Mouse (Mus musculus) left cerebral cortex, adult 9 months (tissue): ENCODE measurements around the gene Mmp28.
A peak's percentile ranks its signal among the peaks of the same experiment; 100 is the strongest.

Source experiments
- DNase-seq, 2 experiments: peaks; one replicate each; pipeline ENCODE4 v3.0.0; 2022; ENCODE audit warnings: low spot score in 2 of 2

Mmp28 gene

DNA sequence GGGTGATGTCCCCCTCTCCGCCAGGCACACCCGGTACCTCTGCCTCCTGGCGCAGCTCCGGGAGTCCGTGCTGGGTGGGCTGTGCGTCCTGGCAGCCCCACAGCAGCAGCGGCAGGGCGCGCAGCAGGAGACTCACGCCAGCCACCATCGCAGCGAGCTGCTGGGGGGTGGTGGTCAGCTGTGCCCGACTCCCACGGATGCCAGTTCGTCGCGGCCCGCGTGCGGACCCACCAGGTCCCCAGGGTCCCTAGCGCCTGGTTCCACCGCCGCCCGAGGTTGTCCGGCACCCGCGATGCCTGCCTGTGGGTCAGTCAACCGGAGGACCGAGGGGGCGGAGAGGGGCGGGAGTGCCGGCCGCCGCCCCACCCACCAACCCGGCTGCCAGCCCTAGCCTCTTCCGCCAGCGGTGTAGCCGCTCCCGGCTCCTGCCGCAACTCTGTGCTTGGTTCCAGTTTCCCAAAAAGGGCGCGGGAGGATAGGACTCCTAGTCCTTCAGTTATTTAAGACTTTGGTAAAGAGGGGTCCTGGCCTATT lies at the start of gene Mmp28:
TSS of gene Mmp28 (minus strand) at position 361 of the 534 bp plus-strand sequence.
- DNase-seq = no peak

DNA sequence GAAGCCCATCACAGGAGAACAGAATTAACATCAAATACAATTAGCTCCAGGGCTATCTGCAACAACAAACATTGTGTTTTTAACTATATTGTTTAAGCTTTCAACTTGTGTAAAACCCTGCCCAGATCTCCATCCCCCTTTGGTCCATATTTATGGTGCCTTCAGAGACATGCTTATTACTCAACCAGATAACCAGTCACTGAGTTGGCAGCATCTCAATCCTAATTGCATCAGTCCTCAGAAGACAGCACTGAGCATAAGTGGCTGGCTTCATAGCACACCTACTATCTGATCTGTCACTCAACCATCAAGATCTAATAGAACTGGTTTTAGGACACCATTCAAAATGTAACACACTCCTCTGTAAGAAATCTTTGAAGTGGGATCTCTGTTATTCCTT lies 46.6 kb upstream of the Mmp28 start:
- no peak for DNase-seq

DNA sequence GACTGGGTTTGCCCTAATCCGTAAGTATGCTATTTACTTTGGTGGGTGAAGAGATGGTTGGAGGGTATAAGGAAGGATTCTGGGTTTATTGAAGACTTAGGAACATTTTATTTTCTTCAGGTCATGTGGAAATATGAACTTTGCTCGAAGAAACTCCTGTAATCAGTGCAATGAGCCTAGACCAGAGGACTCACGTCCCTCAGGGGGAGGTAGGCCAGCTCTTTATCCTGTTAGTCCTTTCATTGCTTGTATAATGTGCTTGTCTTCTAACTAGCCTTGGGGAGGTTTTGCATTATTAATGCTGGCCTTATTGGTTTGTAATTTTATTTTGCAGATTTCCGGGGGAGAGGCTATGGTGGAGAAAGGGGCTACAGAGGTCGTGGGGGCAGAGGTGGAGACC lies 41.4 kb upstream of the Mmp28 start:
- DNase-seq = no peak

DNA sequence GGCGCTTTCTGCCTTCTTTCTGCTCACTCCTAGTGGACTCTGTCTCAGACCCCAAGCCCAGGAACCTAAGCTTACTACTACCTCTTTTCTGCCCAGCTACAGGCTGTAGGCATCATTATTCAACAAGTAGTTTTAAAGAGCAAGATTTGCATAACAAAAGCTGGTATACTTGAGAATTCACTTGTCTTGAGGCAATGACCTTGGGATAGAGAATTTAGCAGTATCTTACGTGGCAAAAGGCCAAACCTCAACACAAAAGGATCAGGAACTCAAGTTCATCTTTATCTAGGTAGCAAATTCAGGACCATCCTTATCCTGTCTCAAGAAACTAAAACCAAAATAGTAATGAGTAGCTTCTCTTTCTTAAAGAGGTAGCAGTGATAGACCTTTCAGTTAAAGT lies 32.7 kb upstream of the Mmp28 start:
- no peak for DNase-seq

DNA sequence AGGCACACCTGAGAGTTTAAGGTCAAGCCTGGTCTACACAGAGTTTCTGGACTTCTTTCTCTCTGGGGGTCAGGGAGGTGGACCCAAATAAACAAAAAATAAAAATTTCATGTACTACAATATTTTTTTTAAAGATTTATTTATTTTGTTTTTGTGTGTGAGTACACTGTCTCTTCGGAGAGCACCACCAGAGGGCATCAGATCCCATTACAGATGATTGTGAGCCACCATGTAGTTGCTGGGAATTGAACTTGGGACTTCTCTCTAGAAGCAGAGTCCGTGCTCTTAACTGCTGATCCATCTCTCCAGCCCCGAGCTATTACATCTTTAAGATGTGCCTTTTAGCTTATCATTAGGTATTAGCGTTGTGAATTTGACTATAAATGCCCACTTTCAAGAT lies 28.6 kb upstream of the Mmp28 start:
- DNase-seq = no peak

DNA sequence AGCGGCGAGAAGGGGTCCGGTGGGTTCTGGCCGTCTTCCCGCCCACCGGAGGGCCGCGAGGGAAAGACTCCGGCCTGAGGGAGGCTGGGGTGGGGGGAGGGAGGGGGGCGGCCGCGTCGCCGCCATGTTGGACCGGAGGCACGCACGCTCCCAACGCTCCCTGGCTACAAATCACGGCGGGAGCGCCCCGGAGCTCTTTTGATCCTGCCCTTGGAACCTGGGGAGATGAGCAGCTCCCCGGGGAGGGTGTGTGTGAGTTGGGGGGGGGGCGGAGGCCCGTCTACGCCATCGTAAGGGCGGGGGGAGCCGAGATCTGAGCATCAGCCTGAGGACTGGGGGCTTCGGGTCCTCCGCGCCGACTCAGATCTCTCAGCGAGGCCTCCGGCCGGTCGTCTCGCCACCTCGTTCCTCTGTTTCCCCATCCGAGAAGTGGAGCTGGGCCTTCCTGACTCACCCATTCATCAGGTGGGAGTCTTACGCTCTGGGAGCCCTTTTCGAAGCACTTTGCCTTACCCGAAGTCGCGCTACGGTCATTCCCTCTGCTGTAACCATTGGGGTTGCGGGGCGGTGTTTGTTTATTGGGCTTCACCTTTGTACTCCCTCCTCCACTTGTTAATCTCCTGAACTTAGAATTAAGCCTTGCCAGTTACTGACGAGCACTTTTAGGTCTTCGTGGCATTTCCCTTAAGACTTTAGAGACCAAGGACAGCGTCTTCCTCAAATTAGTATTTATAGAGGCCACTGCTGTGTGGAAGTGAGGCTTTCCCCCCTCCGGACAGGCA lies 10.6 kb upstream of the Mmp28 start:
- DNase-seq = no peak

DNA sequence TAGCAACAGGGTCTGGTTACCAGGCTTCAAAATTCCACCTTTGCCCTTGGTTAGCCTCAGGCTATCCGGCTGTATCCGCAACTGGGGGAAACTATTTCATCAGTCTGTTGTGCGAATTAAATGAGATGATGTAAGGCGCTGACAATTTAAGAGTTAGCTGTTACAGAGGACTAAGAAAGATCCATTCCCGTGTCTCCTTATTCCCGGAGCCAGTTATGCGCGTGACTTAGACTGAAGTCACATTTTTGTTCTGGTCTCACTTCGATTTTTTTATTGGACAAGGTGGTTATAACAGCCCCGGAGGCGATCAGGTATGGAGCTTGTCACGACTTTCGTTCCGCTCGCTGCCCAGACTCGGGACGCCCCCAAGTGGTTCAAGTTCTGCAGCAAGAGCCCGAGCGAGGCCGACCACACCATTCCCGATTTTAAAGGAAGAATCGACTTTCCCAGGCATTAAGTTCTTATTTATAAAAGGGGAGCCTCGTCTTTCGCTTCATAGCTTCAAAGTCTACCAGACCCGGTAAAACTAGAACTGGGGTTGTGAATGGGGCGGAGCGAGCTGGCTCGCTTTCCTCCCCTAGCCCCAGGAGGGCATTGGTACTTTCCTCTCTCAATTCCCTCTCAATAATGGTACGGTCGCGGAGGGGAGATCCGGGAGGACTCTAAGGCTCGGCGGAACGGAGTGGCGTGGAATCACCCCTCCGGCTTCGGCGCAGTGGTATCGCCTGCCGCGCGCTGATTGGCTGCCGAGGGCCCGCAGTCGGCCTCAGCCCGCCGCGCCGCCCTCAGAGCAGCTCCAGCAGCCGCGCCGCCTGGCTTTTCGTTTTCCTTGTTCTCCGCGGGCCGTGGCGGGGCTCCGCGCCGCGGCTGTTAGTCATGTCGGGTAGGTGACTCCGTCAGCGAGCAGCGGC lies 9.7 kb upstream of the Mmp28 start, which contains the start of gene Taf15:
TSS of gene Taf15 (plus strand) at position 763 of the 911 bp plus-strand sequence.
- peak; percentile 90 to 98 for DNase-seq

DNA sequence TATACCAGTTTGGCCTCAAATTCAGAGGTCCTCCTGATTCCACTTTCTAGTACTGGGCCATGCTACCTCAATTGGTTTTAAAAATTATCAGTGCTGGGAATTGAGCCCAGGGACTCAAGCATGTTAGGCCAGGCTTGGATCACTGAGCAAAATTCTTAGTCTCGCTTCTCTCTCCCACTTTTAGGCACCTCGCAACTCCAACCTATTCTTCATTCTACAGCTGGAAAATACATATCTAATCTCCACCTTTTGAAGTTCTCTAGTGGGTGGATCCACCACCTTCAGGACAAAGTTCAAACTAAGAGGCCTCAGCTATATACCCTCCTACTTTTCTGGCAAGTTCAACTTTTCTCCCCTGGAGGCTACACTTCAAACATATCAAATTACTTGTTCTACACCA lies 8.9 kb upstream of the Mmp28 start:
- DNase-seq = no peak

DNA sequence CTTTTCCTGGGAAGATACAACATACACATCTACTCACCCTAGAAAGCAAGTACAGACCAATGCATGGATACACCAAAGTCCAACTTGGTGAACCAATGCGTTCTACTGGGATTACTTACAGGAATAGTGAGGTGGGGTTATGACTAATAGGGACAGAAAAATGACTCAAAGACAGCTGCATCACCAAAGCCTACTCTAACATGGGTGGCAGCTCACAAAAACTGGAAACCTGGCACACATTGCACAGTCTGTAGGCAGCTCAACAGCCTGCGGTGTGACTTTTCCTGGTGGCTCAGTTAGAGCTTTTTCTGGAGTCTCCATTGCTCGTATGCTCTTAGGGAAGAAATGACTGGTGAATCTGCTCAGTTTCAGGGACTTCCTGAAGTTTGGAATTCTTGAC lies 5.9 kb upstream of the Mmp28 start:
- DNase-seq = no peak

DNA sequence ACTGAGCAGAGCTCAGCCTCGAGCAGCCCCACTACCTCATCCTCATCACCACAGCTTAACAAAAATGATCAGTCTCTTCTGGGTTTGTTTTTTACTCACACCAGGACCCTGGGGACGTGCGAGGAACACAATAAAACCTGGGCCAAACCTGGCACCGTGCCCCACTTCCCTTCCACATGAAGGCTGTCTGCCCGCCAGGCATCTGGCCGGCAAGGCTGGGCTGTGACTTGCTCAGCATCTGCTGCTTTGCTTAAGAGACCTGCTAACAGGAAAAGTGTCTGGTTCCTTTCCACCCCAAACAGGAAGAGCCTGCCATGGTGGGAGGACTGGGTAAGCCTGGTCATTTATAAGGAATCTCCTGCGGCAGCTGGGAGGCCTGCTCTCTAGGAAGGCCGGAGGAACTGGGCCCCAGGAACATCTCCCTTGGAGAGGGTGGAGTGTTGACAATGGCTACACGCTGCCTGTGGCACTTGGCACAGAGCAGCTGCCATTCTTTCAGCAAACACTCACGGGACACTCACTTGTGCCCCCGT lies 4.3 kb upstream of the Mmp28 start:
- DNase-seq = no peak

DNA sequence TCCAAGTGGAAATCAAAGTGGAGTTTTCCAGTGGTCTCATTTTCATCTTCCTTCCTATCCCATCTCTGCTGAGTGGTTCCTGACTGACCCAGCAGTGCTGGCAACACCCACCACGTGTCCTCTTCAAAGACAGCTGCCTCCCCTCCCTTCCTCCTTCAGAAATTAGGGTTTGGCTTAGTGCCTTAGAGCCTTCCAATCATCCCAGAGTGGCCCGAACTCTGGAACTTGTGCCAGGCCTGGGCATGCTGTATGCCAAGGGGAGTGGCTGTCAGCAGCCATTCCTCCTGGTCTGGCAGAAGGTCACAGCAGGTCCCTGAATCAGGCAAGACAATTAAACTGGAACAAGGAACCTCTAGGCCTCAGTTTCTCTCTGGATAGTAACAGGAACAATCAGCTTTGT lies 3.1 kb upstream of the Mmp28 start:
- no peak for DNase-seq

DNA sequence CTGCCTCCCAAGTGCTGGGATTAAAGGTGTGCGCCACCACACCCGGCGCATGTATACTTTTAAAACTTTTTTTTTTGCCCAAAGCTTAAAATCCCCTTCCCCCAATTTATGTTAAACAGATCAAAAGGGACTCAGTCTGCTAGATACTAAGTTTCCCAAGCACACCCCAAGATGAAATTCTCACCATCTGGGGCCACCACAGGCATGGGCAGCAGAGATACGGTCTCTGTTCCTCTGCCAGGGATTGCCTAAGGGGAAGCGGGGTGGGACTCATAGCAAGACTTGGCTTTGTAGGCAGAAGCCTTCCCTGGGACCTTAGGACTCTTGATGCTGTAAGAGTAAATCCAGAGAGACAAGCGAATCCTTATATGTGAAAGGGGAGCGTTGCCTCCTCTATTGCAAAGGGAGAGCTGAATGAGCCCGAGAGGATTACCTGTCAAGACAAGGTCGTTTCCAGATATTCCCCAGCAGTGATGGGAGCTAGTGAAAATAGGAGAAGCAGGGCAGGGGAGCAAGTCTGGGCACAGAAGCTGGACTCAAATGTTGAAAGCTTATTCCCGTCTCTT lies 1.3 kb downstream of the Mmp28 start:
- no peak for DNase-seq

DNA sequence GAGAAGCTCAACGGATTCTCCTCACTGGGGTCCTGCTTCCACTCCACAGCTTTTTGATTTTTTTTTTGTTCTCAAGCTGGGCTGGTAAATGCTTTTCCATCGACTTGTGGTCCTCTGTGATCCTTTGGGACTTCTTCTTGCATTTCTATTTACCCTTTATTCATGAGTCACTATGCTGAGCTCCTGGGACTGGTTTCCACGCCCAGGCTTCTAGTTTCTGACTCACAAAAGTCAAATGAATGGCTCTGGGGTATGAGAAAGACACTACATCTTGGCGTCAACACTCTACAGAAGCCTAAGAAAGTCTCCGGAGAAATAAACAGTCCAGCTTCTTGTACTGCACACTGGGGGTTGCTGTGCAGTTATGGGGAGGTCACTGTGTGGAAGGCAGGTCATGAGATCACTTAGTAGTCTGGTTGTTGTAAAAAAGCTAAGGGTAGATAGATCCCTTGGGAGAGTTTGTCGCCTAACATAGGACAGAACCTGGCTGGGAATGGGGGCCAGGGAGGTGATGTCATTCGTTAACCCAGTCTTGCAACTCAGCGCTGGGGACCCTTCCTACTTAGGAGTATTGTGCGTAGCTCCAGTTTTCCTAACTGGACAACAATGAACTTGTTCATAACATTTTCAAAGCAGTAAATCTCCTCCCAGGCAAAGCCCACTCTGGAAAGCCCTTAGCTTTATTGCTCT lies 4.8 kb downstream of the Mmp28 start:
- no peak for DNase-seq

DNA sequence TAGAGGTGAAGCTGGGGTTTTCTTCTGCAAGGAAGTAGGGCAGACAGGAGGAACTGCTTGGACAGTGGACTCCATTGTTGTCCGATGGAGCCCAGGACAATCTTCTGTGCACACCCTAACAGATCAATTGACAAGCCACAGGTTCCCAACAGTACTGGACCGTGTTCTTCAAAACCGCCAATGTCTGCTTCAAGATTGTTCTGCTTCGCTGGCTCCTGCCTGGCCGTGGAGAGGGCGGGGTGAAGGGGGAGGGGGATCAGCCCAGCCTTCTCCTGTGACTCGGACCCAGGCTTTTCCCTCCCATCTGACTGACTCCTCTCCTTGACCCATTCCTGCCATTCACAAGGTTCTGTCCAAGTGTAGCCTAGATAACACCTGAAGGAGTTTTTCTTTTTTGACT lies 5.6 kb downstream of the Mmp28 start:
- no peak for DNase-seq

DNA sequence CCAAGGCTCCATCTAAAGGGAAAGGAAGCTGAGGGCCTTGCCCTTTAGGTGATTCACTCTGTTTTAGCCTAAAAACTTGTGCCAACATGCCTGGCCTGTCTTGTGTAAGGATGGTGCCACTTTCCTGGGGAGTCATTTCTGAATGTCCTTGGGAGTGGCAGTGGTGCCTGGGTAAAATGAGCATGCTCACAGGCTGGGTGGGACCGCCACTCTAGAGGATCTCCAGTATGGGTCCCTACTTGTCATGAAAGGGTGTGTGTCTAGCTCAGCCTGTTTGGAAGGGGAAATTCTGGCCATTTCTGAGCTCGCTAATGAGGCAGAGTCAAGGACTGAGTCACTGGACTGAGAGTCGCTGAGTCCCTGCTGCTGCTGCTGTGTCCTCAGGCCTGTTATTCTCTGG lies 7.3 kb downstream of the Mmp28 start:
- no peak for DNase-seq

DNA sequence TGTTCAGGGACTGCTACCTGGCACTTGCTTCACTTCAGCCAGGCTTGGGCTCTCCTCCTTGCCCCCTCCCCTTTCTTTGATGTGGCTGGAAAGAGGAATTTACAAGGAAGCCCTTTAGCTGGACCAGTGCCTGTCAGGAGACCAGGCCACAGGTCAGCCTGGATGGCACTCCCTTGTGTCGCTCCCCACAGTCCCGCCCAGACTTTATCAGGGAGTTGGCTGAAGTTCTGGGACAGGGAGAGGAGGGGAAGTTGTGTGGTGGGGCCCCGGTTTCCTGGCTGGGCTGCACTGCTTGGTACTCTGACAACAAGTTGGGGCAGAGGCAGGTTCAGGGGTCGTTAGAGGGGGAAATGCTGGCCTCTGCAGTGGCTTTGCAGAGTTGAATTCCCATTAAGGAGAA lies 8.3 kb downstream of the Mmp28 start:
- DNase-seq = no peak

DNA sequence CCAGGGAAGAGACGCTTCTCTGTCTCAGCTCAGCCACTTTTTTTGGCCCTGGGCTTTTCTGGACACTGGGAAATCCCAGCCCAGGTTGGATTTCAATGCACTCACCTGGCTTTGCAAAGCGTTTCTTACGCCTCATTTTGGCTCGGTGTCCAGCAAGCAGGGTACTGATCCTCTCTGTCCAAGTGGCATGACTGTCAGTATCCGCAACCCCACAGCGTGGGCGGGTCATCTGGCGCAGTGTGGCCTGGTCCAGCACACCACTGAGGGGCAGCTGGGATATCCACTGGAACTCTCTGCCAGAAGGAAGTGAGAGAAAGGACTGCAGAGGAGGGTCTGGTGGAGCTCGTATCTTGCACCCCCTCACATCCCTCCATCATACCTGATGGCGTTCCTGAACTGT lies 11.6 kb downstream of the Mmp28 start:
- DNase-seq = no peak

DNA sequence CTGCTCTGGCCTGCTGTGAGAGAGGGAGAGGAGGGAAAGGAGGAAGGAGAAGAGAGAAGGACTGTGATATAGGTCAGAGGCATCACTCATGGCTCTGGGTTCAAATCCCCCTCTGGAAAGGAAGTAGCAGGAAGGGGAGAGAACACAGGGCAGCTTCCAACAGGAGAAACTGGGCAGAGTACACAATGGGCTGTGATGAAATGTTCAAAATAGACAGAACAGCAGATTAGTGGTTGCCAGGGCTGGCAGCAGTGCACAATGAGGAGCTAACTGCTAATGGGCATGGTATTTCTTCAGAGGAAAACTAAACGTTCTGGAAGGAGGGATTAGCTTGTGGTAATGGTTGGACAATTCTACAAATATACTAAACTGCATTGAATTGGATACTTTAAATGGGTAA lies 12.3 kb downstream of the Mmp28 start:
- no peak for DNase-seq

DNA sequence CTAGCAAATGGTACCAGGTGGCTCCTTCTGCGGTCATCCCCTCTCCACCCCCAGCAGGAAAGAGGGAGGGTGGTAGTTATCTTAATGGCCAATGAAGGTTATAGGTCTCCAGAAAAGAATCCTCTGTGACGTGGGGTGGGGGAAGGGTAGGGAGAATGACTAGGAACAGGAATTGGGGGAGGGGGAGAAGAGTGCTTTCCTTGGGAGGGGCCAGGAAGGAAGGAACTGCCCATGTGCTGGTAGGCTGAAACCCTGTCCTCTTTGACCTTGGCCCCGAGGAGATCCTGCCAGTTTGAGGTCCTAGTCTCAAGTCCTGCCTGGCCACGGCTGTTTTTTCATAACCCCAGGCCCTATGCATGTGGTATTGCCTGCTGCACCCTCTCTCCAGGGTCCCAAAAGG lies 13.6 kb downstream of the Mmp28 start:
- DNase-seq = no peak

DNA sequence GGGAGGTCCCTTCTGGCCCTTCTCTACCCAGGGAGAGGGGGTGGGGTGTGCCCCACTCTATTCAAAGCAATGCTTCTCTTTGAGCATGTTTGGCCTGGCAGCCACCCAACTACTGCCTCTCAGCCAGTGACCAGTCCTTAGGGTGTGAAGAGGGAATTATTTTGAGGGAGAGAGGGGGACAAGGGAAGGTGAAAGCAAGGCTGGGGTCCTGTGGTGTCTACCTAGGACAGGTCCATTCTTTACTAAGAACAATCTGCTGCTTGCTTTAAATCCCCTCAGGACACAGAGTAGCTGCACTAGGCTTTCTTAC lies 14.0 kb downstream of the Mmp28 start:
- no peak for DNase-seq

DNA sequence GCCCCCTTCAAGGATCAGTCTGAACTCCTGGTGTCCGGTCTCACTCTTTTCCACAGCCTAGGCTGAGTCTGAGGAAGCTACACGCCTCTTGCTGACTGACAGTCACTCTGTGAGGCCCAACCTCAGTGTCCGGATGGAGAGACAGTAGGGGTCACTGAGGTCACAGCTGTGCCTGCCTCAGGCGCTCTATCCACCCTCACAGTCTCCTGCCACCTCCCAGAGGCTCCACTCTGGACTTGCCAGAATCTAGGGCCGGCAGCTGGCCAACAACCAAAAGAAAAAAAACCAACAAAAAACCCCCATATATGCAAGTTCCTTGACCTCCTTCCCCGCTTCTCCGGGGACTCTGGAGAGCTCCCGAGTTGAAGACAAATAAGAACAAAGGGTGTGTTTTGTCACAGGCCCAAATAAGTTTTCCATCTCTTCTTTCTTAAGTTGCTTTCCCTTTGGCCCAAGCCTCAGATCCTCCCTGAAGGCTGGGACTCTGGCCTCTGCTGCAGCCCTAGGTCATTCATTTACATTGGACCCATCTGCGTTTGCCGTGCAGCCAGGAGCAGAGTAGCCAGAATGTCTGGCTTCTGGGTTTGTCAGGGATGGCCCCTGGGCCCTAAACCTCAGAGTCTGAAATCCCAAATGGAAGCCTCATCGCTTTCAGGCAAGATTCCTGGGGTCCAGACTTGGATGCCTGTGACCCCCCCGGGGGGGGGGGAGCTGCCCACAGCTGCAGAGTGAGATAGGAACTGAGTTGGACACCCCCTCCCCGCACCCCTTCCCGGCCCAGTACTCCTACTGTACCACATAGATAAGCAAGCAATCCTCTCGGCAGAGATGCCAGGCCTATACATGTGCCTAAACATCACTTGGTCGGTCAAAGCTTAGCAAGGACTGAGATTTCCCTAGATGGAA lies 14.6 kb downstream of the Mmp28 start:
- DNase-seq = no peak
